Mouse (Mus musculus) E14TG2a.4 (cell line): ENCODE results near the gene Pip5k1a.

Source experiments
- CTCF ChIP-seq: conservative IDR thresholded peaks from 2 replicates; pipeline ENCODE4 v1.5.1; 2014; ENCODE audit warnings: low read length
- NANOG ChIP-seq: IDR thresholded peaks from 2 replicates; pipeline ENCODE4 v1.6.1; 2014; ENCODE audit warnings: borderline replicate concordance, low read length, mixed read lengths
- POU5F1 ChIP-seq: IDR thresholded peaks from 2 replicates; pipeline ENCODE4 v1.6.1; 2014; ENCODE audit warnings: low read length, borderline replicate concordance

DNA sequence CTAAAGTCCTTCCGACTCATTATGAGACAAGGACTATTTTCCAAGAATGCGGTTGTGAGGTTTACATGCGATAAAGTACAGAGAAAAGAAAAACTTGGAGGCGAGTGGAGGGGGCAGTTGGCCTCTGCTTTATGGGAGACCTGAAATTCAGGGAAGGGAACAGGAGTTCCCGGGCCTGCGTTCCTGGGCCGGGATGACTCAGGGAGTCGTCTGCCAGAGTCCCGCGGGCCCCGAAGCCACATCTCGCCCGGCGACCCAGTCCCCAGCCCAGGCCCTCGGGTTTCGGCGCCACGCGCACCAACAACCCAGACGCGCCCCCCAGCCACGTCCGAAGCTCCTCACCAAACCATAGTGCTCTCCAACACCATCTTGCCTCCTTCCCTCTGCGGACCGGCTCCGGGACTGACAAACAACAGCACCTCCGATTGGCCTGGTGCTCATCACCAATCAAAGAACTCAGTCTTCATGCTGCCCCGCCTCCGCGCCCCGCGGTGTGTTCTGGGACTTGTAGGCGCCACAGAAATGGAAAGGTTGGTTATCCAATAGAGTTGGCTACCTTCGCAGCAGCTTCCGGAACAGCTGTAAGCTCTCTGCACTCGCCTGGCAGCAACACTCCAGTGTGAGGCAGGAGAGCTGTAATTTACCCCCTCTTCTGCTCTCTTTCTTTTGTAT, 64.4 kb downstream of the Pip5k1a start, which contains the start of gene Psmd4:
- TF ChIP-seq CTCF (no peak), POU5F1 (no peak), NANOG (no peak)
